Mouse (Mus musculus): ENCODE data around the gene Fam107b. TPM values are rescaled to one million over a fixed set of nuclear protein-coding genes. Genes with fewer than 3 reads are reported as not detected.
A peak's percentile ranks its signal among the peaks of the same experiment; 100 is the strongest.
"Not testable (repeated sequence)": the region's sequence is repeated elsewhere in the genome, so short reads cannot be mapped to it uniquely, and the experiment has no call there.

Fam107b gene
- total and polyA plus RNA-seq, 3 experiments: 3.6 to 34.1 (median 19.4) TPM

GRCm38 (mm10) chr2:3700368-3700767, 130.1 kb downstream of the Fam107b start:
- H3K4me1 ChIP-seq (ENCODE audit: insufficient read depth, low read depth, low read length): no peaks in the 10 kb centered on the region; the same call in none of the 2 replicates
- H3K27me3 ChIP-seq (ENCODE audit: insufficient read depth, low read length): no peaks in the 10 kb centered on the region
- no peak for DNase-seq (ENCODE audit: low spot score)
- H3K4me3 ChIP-seq (ENCODE audit: low read depth, low read length): no peak overlapping the region
- ATAC-seq (ENCODE audit: extremely low read depth, insufficient number of reproducible peaks, low FRiP score, poor library complexity, severe bottlenecking): no peak
- no peaks in the 10 kb centered on the region for H3K9me3 ChIP-seq (replicated peaks)
- no peak for TF ChIP-seq GATA1 (IDR thresholded peaks at IDR 0.05; ENCODE audit: borderline replicate concordance, low read length)
- no peak for TF ChIP-seq TAL1 (conservative IDR thresholded peaks at IDR 0.05; ENCODE audit: low read depth, low read length)
- no peaks in the 10 kb centered on the region for H3K36me3 ChIP-seq (replicated peaks)

GRCm38 (mm10) chr2:3702640-3703190, 132.4 kb downstream of the Fam107b start:
- DNase-seq (ENCODE audit: low spot score): no peak

GRCm38 (mm10) chr2:3703806-3704205, 133.5 kb downstream of the Fam107b start:
- Histone ChIP-seq H3K27me3 (ENCODE audit: insufficient read depth, low read length) (no peaks in the 10 kb centered on the region), H3K36me3 (replicated peaks) (peaks cover 4% of the 10 kb centered on the region), H3K9me3 (replicated peaks) (no peaks in the 10 kb centered on the region), H3K4me1 (ENCODE audit: insufficient read depth, low read depth, low read length) (no peaks in the 10 kb centered on the region; the same call in none of the 2 replicates), H3K4me3 (ENCODE audit: low read depth, low read length) (no peak overlapping the region)
- no peak for TF ChIP-seq CTCF (IDR thresholded peaks at IDR 0.05; ENCODE audit: low read depth, low read length)
- DNase-seq (ENCODE audit: low spot score) (no peak), ATAC-seq (ENCODE audit: extremely low read depth, insufficient number of reproducible peaks, low FRiP score, poor library complexity, severe bottlenecking) (peak; percentile 71)

More at GRCm38 (mm10) chr2:3702640-3703190, 132.4 kb downstream of the Fam107b start:
- no peaks in the 10 kb centered on the region for H3K36me3 ChIP-seq (replicated peaks)
- H3K4me1 ChIP-seq (ENCODE audit: insufficient read depth, low read depth, low read length): no peaks in the 10 kb centered on the region; the same call in none of the 2 replicates
- ATAC-seq (ENCODE audit: extremely low read depth, insufficient number of reproducible peaks, low FRiP score, poor library complexity, severe bottlenecking): no peak
- no peaks in the 10 kb centered on the region for H3K27me3 ChIP-seq (ENCODE audit: insufficient read depth, low read length)
- H3K9me3 ChIP-seq (replicated peaks): no peaks in the 10 kb centered on the region
- TF ChIP-seq GATA1 (IDR thresholded peaks at IDR 0.05; ENCODE audit: borderline replicate concordance, low read length): no peak
- no peak for TF ChIP-seq POLR2AphosphoS5 (IDR thresholded peaks at IDR 0.05; ENCODE audit: insufficient replicate concordance, low read depth, low read length)
- no peak for TF ChIP-seq GATA2 (IDR thresholded peaks at IDR 0.05; ENCODE audit: borderline replicate concordance, low read depth, low read length)
- TF ChIP-seq CTCF (IDR thresholded peaks at IDR 0.05; ENCODE audit: low read depth, low read length): no peak
- H3K4me3 ChIP-seq (ENCODE audit: low read depth, low read length): no peak overlapping the region

- Histone ChIP-seq H3K27me3 (ENCODE audit: insufficient read depth, low read length) (no peaks in the 10 kb centered on the region), H3K9me3 (replicated peaks) (no peaks in the 10 kb centered on the region), H3K36me3 (replicated peaks) (peaks cover 8% of the 10 kb centered on the region), H3K4me1 (ENCODE audit: insufficient read depth, low read depth, low read length) (no peaks in the 10 kb centered on the region; the same call in none of the 2 replicates), H3K4me3 (ENCODE audit: low read depth, low read length) (no peak overlapping the region)
- TF ChIP-seq CTCF (IDR thresholded peaks at IDR 0.05; ENCODE audit: low read depth, low read length): no peak
- no peak for TF ChIP-seq GATA1 (IDR thresholded peaks at IDR 0.05; ENCODE audit: borderline replicate concordance, low read length)
- no peak for TF ChIP-seq POLR2AphosphoS5 (IDR thresholded peaks at IDR 0.05; ENCODE audit: insufficient replicate concordance, low read depth, low read length)
- TF ChIP-seq GATA2 (IDR thresholded peaks at IDR 0.05; ENCODE audit: borderline replicate concordance, low read depth, low read length): no peak
- TF ChIP-seq TAL1 (conservative IDR thresholded peaks at IDR 0.05; ENCODE audit: low read depth, low read length): no peak
- ATAC-seq (ENCODE audit: extremely low read depth, insufficient number of reproducible peaks, low FRiP score, poor library complexity, severe bottlenecking): no peak
- no peak for DNase-seq (ENCODE audit: low spot score)
Observed at GRCm38 (mm10) chr2:3704311-3705162, 134.2 kb downstream of the Fam107b start.

GRCm38 (mm10) chr2:3705283-3705682, 135.0 kb downstream of the Fam107b start:
- H3K4me3 ChIP-seq (ENCODE audit: low read depth, low read length); DNase-seq (ENCODE audit: low spot score); H3K27me3 ChIP-seq (ENCODE audit: insufficient read depth, low read length); H3K9me3 ChIP-seq (replicated peaks); H3K4me1 ChIP-seq (ENCODE audit: insufficient read depth, low read depth, low read length); H3K36me3 ChIP-seq (replicated peaks): not testable (repeated sequence)
- ATAC-seq (ENCODE audit: extremely low read depth, insufficient number of reproducible peaks, low FRiP score, poor library complexity, severe bottlenecking): 0 out of 2 replicates have a peak, but pooled peaks have one; percentile 45

- Histone ChIP-seq H3K36me3 (replicated peaks) (peaks cover 13% of the 10 kb centered on the region), H3K4me1 (ENCODE audit: insufficient read depth, low read depth, low read length) (no peaks in the 10 kb centered on the region; the same call in none of the 2 replicates), H3K9me3 (replicated peaks) (no peaks in the 10 kb centered on the region), H3K4me3 (ENCODE audit: low read depth, low read length) (no peak overlapping the region), H3K27me3 (ENCODE audit: insufficient read depth, low read length) (no peaks in the 10 kb centered on the region)
- TF ChIP-seq CTCF (IDR thresholded peaks at IDR 0.05; ENCODE audit: low read depth, low read length): no peak
- TF ChIP-seq TAL1 (conservative IDR thresholded peaks at IDR 0.05; ENCODE audit: low read depth, low read length): no peak
- TF ChIP-seq POLR2AphosphoS5 (IDR thresholded peaks at IDR 0.05; ENCODE audit: insufficient replicate concordance, low read depth, low read length): no peak
- no peak for TF ChIP-seq GATA2 (IDR thresholded peaks at IDR 0.05; ENCODE audit: borderline replicate concordance, low read depth, low read length)
- TF ChIP-seq GATA1 (IDR thresholded peaks at IDR 0.05; ENCODE audit: borderline replicate concordance, low read length): no peak
- no peak for ATAC-seq (ENCODE audit: extremely low read depth, insufficient number of reproducible peaks, low FRiP score, poor library complexity, severe bottlenecking)
- no peak for DNase-seq (ENCODE audit: low spot score)
Observed at GRCm38 (mm10) chr2:3707236-3707635, 136.9 kb downstream of the Fam107b start.
